Mouse (Mus musculus) C2C12 (cell line): Measurements from ENCODE around the gene Letmd1. TPM values are rescaled to one million over a fixed set of nuclear protein-coding genes. Genes with fewer than 3 reads are reported as not detected.
"Not testable (repeated sequence)": the region's sequence is repeated elsewhere in the genome, so short reads cannot be mapped to it uniquely, and the experiment has no call there.

Experiments
- H3K27me3 ChIP-seq: one replicate; pipeline ENCODE4 v1.6.1; 2011; ENCODE audit not compliant: control insufficient read depth, insufficient read depth, insufficient read length
- H3K36me3 ChIP-seq: one replicate; pipeline ENCODE4 v1.6.1; 2011; ENCODE audit not compliant: control insufficient read depth, insufficient read depth
- H3K4me3 ChIP-seq: one replicate; pipeline ENCODE4 v1.5.1; 2011; ENCODE audit warnings: mild to moderate bottlenecking, control low read depth; ENCODE audit not compliant: poor library complexity, insufficient read depth, severe bottlenecking
- H3K79me2 ChIP-seq: one replicate; pipeline ENCODE4 v1.6.1; 2011; ENCODE audit not compliant: control insufficient read depth, insufficient read depth
- H3K79me3 ChIP-seq: one replicate; pipeline ENCODE4 v1.6.1; 2011; ENCODE audit warnings: low read depth, control low read depth
- H3ac ChIP-seq: one replicate; pipeline ENCODE3; 2011; ENCODE audit warnings: low read depth; ENCODE audit not compliant: control insufficient read depth, insufficient read length
- CEBPB ChIP-seq: IDR thresholded peaks from one replicate; pipeline ENCODE4 v1.6.1; 2011; ENCODE audit warnings: low read depth, mild to moderate bottlenecking, control low read depth, moderate library complexity
- CTCF ChIP-seq: IDR thresholded peaks from one replicate; pipeline ENCODE4 v1.5.1; 2011; ENCODE audit not compliant: control insufficient read depth, insufficient read depth, insufficient read length
- FOSL1 ChIP-seq: IDR thresholded peaks from one replicate; pipeline ENCODE4 v1.8.0; 2011; ENCODE audit warnings: mild to moderate bottlenecking, low read length; ENCODE audit not compliant: poor library complexity, insufficient read depth, severe bottlenecking
- MAX ChIP-seq: IDR thresholded peaks from one replicate; pipeline ENCODE4 v1.6.1; 2011; ENCODE audit warnings: mild to moderate bottlenecking, control low read depth
- MYOD1 ChIP-seq: IDR thresholded peaks from one replicate; pipeline ENCODE4 v1.6.1; 2011; ENCODE audit warnings: low read depth; ENCODE audit not compliant: control insufficient read depth, insufficient read length
- MYOG ChIP-seq: IDR thresholded peaks from one replicate; pipeline ENCODE4 v1.6.1; 2011; ENCODE audit not compliant: control insufficient read depth, insufficient read length; ENCODE audit errors: extremely low read depth
- USF1 ChIP-seq: IDR thresholded peaks from one replicate; pipeline ENCODE4 v1.6.1; 2011; ENCODE audit warnings: low read depth, mild to moderate bottlenecking, control low read depth, moderate library complexity
- long read RNA-seq, 2 experiments: library from polyadenylated mRNA; unstranded; transcript quantifications; one replicate each; pipeline ENCODE4 v2.0.0; 2019 to 2020
- polyA plus RNA-seq: library from polyadenylated mRNA; unstranded; fragments of >200 nt; fragmentation: generic; extraction: Trizol; gene quantifications from one replicate; pipeline ENCODE4 v1.2.1, GENCODE M21; 2012; ENCODE audit warnings: missing spikeins

Letmd1 gene
- 34.0 TPM for polyA plus RNA-seq
- long read RNA-seq, experiment 1, transcript Letmd1-206 (9 exons, 1,222 nt), result minor isoform, 7 of 43 reads
- long read RNA-seq, experiment 1, transcript Letmd1-201 (9 exons, 2,502 nt), result major isoform, 24 of 43 reads
- long read RNA-seq, experiment 1, partial matches to known transcripts, result 1 of 43 reads
- long read RNA-seq, experiment 1, other reads (novel, unspliced or antisense), result 8 of 43 reads
- long read RNA-seq, experiment 2, transcript Letmd1-201 (9 exons, 2,502 nt), result major isoform, 149 of 313 reads
- long read RNA-seq, experiment 2, transcript Letmd1-207 (8 exons, 2,266 nt), result minor isoform, 27 of 313 reads
- long read RNA-seq, experiment 2, transcript Letmd1-206 (9 exons, 1,222 nt), result minor isoform, 99 of 313 reads
- long read RNA-seq, experiment 2, partial matches to known transcripts, result 10 of 313 reads
- long read RNA-seq, experiment 2, other reads (novel, unspliced or antisense), result 28 of 313 reads

DNA sequence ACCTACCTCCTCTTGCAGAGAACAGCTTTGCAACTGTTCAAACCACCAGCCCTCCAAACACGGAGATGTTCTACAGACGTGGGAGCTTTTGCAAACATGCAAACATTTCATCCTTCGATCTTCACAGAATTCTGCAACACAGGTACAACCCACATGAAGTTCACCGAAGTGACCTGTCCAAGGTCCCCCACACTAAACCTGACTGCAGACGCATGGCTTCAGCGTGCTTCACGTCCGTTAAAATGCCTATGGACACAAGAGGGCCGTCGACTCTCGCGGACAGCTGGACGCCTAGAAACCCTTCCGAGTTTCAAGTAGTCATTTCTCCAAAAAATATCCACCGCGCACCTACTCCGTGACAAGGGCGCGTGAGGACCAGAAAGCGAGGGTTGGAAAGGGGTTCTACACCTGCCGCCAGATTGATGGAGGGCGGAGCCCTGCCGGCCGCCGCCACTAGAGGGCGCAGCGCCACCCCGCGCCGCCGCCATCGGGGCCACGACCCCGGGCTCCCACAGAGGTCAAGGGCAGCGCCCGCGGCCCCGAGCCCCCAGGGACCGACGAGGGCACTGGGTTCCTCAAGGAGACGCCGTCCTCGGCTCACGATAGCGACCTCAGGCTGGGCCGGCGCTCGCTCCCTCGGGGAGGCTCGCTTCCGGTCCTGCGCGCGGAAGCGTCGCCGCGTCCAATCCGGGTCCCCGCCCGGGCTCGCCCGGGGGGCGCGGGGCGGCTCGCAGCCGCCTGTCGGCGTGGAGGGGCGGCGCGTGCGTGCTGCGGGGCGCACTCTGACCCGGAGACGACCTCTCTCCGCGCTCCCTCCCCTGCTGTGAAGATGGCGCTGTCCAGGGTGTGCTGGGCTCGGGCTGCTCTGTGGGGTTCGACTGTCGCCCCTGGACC, at the start of gene Letmd1:
Gene Letmd1 (plus strand): TSS at position 729 of the 894 bp plus-strand sequence.
- peaks cover 12% of the 10 kb centered on the region for H3K79me2 ChIP-seq
- TF ChIP-seq MAX (peak; percentile 89), MYOD1 (no peak), CEBPB (no peak), USF1 (no peak), FOSL1 (no peak), MYOG (no peak), CTCF (peak; percentile 98)
- peaks cover 20% of the 10 kb centered on the region for H3K36me3 ChIP-seq
- H3K79me3 ChIP-seq, result no peaks in the 10 kb centered on the region
- H3ac ChIP-seq, result peak within 1 kb of the TSS; percentile 82
- no peaks in the 10 kb centered on the region for H3K27me3 ChIP-seq
- H3K4me3 ChIP-seq, result peak within 1 kb of the TSS; percentile 91

DNA sequence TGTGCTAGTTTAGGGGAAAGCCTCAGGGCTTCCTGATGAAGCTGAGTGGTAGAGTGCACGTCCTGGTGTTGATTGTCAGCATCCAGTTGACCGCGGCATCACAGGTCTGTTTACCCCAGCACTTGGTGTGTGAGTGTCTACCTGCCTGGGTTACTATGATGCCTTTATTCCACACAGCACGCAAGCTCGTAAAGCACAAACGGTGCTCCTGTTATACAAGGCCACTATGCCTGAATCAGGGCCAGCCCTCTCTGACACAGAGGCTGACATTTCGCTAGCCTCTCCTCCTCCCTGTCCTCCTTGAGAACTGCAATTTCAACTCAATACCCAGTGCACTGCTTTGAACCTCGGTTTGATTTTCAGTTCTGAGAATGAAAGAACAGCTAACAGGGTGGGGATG, 49.5 kb upstream of the Letmd1 start:
- Histone ChIP-seq H3K79me2 (peaks cover 84% of the 10 kb centered on the region), H3K79me3 (peaks cover 59% of the 10 kb centered on the region), H3ac (no peak overlapping the region), H3K4me3 (no peak overlapping the region), H3K36me3 (peaks cover 6% of the 10 kb centered on the region), H3K27me3 (no peaks in the 10 kb centered on the region)
- no peak for TF ChIP-seq MAX

GRCm38 (mm10) chr15:100419901-100420745, 48.7 kb upstream of the Letmd1 start:
- no peak overlapping the region for H3K4me3 ChIP-seq
- peaks cover 6% of the 10 kb centered on the region for H3K36me3 ChIP-seq
- no peak for TF ChIP-seq USF1
- no peak for TF ChIP-seq MYOD1
- no peak for TF ChIP-seq MYOG
- TF ChIP-seq CTCF, result no peak
- no peak for TF ChIP-seq CEBPB
- H3K27me3 ChIP-seq, result no peaks in the 10 kb centered on the region
- peaks cover 76% of the 10 kb centered on the region for H3K79me2 ChIP-seq
- H3K79me3 ChIP-seq, result peaks cover 51% of the 10 kb centered on the region
- H3ac ChIP-seq, result no peak overlapping the region

DNA sequence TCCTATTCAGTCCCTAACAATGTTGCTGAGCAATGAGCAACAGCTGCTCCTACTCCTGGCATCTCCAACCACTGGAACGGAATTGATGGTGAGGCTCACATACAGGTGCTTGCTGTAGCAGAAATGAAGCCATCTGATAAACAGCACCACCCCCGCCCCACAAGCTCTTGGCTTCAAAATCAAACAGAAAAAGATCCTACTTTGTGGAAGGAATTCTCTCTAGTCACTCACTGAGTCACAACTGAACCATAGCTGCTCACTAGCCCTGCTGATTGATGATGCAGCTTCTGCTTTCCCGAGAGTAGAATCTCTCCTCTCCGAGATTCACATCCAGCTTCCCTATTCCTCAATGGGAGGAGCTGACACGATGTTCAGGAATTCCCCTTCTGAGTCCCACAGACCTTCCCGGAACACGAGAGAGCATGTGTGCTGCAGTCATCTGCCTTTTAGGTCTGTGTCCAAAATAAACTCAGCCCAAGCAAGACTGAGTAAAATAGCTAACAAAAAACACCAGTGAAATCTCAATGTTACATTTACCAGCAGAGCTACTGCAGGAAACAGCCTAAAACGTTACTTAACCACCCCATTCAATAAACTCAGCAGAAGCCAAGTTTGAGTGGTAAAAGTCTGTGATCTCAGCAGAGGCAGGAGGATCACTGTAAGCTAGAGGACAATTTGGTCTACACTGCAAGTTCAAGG, 47.6 kb upstream of the Letmd1 start:
- Histone ChIP-seq H3K79me3 (peaks cover 45% of the 10 kb centered on the region), H3ac (peak overlapping the region; percentile 57), H3K4me3 (peak overlapping the region; percentile 92), H3K27me3 (no peaks in the 10 kb centered on the region), H3K79me2 (peaks cover 65% of the 10 kb centered on the region), H3K36me3 (peaks cover 6% of the 10 kb centered on the region)
- TF ChIP-seq CTCF, result no peak
- no peak for TF ChIP-seq FOSL1
- no peak for TF ChIP-seq MYOG
- no peak for TF ChIP-seq CEBPB
- TF ChIP-seq MAX, result no peak
- TF ChIP-seq MYOD1, result peak; percentile 26
- TF ChIP-seq USF1, result no peak

GRCm38 (mm10) chr15:100421758-100422197, 47.0 kb upstream of the Letmd1 start, which contains the start of gene Gm5475:
Gene Gm5475, plus strand, starts transcription at chr15:100422147.
- Histone ChIP-seq H3K79me3 (peaks cover 45% of the 10 kb centered on the region), H3K4me3 (peak within 1 kb of the TSS; percentile 92), H3K79me2 (peaks cover 59% of the 10 kb centered on the region), H3ac (peak within 1 kb of the TSS; percentile 84)
- H3K36me3 ChIP-seq, H3K27me3 ChIP-seq: not testable (repeated sequence)
